Comparison of ENCODE assay signal across 8 mouse cellular contexts in genomic region chr11:59506713-59507074, GRCm38 (mm10). TPM values are rescaled to one million over a fixed set of nuclear protein-coding genes. Genes with fewer than 3 reads are reported as not detected.
DNase-seq lines count a peak whose midpoint lies in the region; ATAC-seq and TF ChIP-seq lines count a peak whose summit lies in the region.

No protein-coding gene starts in this region.

- 2% methylated on average over 14 of the region's 14 CpGs for WGBS in kidney, postnatal 0 days
- WGBS in embryonic facial prominence, embryonic 10.5 days, result under 1% methylated on average over 14 of the region's 14 CpGs
- WGBS in hindbrain, postnatal 0 days, result under 1% methylated on average over 14 of the region's 14 CpGs
- 0% methylated on average over 14 of the region's 14 CpGs for WGBS in midbrain, postnatal 0 days

- no peak for TF ChIP-seq CTCF in kidney, postnatal 0 days (IDR thresholded peaks at IDR 0.05; ENCODE audit: low read depth)
- no peak for TF ChIP-seq CTCF in hindbrain, postnatal 0 days (IDR thresholded peaks at IDR 0.05; ENCODE audit: low read depth)
- peak; percentile 7; the same call in 1 of the 2 replicates for TF ChIP-seq CTCF in midbrain, postnatal 0 days (IDR thresholded peaks at IDR 0.05)

- H3K27me3 ChIP-seq in kidney, postnatal 0 days (ENCODE audit: insufficient read depth, low read length), result no peaks in the 10 kb centered on the region
- H3K27me3 ChIP-seq in embryonic facial prominence, embryonic 10.5 days (replicated peaks; ENCODE audit: low read depth, poor library complexity, severe bottlenecking), result no peaks in the 10 kb centered on the region
- H3K27me3 ChIP-seq in hindbrain, postnatal 0 days (ENCODE audit: insufficient read depth, low read length), result no peaks in the 10 kb centered on the region
- no peaks in the 10 kb centered on the region for H3K27me3 ChIP-seq in midbrain, postnatal 0 days (ENCODE audit: insufficient read depth, low read length)

- H3K9me3 ChIP-seq in kidney, postnatal 0 days (replicated peaks; ENCODE audit: low read length), result no peaks in the 10 kb centered on the region
- H3K9me3 ChIP-seq in embryonic facial prominence, embryonic 10.5 days, result no peaks in the 10 kb centered on the region
- no peaks in the 10 kb centered on the region for H3K9me3 ChIP-seq in hindbrain, postnatal 0 days (ENCODE audit: low read length)
- no peaks in the 10 kb centered on the region for H3K9me3 ChIP-seq in midbrain, postnatal 0 days (ENCODE audit: low read length)

- H3K27ac ChIP-seq in kidney, postnatal 0 days, result peak overlapping the region; percentile 92
- peak overlapping the region; percentile 97 for H3K27ac ChIP-seq in embryonic facial prominence, embryonic 10.5 days (replicated peaks)
- peak overlapping the region; percentile 94 for H3K27ac ChIP-seq in hindbrain, postnatal 0 days
- peak overlapping the region; percentile 91 for H3K27ac ChIP-seq in midbrain, postnatal 0 days (ENCODE audit: low read depth, low read length)

- H3K4me3 ChIP-seq in kidney, postnatal 0 days (replicated peaks; ENCODE audit: low read depth, low read length), result peak overlapping the region; percentile 91
- peak overlapping the region; percentile 91 for H3K4me3 ChIP-seq in embryonic facial prominence, embryonic 10.5 days
- H3K4me3 ChIP-seq in hindbrain, postnatal 0 days (ENCODE audit: low read length), result peak overlapping the region; percentile 88
- H3K4me3 ChIP-seq in midbrain, postnatal 0 days (ENCODE audit: low read depth, low read length), result peak overlapping the region; percentile 84

- peaks cover 32% of the 10 kb centered on the region for H3K36me3 ChIP-seq in kidney, postnatal 0 days (ENCODE audit: insufficient read depth, low read length)
- H3K36me3 ChIP-seq in embryonic facial prominence, embryonic 10.5 days (replicated peaks), result peaks cover 65% of the 10 kb centered on the region
- peaks cover 23% of the 10 kb centered on the region for H3K36me3 ChIP-seq in hindbrain, postnatal 0 days (ENCODE audit: insufficient read depth, low read length)
- peaks cover 23% of the 10 kb centered on the region; the same call in 1 of the 2 replicates for H3K36me3 ChIP-seq in midbrain, postnatal 0 days (ENCODE audit: insufficient read depth, low read length)

- no peak for DNase-seq in kidney, postnatal 0 days (ENCODE audit: low spot score)
- no peak for DNase-seq in kidney, adult 11 months
- no peak for DNase-seq in embryonic facial prominence, embryonic 10.5 days (ENCODE audit: low spot score)
- DNase-seq in hindbrain, postnatal 0 days (ENCODE audit: low spot score), result no peak
- DNase-seq in midbrain, postnatal 0 days (ENCODE audit: low spot score), result no peak
- DNase-seq in left cerebral cortex, postnatal 36 days (ENCODE audit: low spot score in 2 of 2), result no peak
- DNase-seq in adipocyte (ENCODE audit: low spot score), result no peak

- peaks cover 9% of the 10 kb centered on the region for H3K4me1 ChIP-seq in kidney, postnatal 0 days (replicated peaks; ENCODE audit: insufficient read depth, low read length)
- peaks cover 28% of the 10 kb centered on the region for H3K4me1 ChIP-seq in embryonic facial prominence, embryonic 10.5 days
- H3K4me1 ChIP-seq in hindbrain, postnatal 0 days (ENCODE audit: insufficient read depth, low read length), result peaks cover 16% of the 10 kb centered on the region
- H3K4me1 ChIP-seq in midbrain, postnatal 0 days (ENCODE audit: insufficient read depth, low read length), result peaks cover 9% of the 10 kb centered on the region

- peak overlapping the region; percentile 96 for H3K4me2 ChIP-seq in kidney, postnatal 0 days (ENCODE audit: low read length)
- H3K4me2 ChIP-seq in hindbrain, postnatal 0 days (ENCODE audit: low read depth, low read length), result peak overlapping the region; percentile 98
- H3K4me2 ChIP-seq in midbrain, postnatal 0 days (ENCODE audit: low read depth, low read length, poor library complexity, severe bottlenecking), result peak overlapping the region; percentile 80

- peak; percentile 23 for ATAC-seq in kidney, postnatal 0 days (replicated peaks; ENCODE audit: low FRiP score, low read depth)
- ATAC-seq in hindbrain, postnatal 0 days, result peak; percentile 47
- ATAC-seq in midbrain, postnatal 0 days (ENCODE audit: low FRiP score), result peak; percentile 41; the same call in 1 of the 2 replicates
- ATAC-seq in cerebellum, adult (ENCODE audit: insufficient number of reproducible peaks, low FRiP score, low TSS enrichment), result no peak

- intact Hi-C loops in left cerebral cortex, postnatal 36 days (cut with DNase I), result no loop called here

- H3K9ac ChIP-seq in kidney, postnatal 0 days (ENCODE audit: low read depth, low read length), result peak overlapping the region; percentile 96
- H3K9ac ChIP-seq in hindbrain, postnatal 0 days (replicated peaks; ENCODE audit: low read length), result peak overlapping the region; percentile 99
- peak overlapping the region; percentile 96 for H3K9ac ChIP-seq in midbrain, postnatal 0 days (replicated peaks; ENCODE audit: low read length, poor library complexity, severe bottlenecking)

RNA-seq across cellular contexts. Expression of gene Zkscan17, which starts 19.9 kb away (rescaled TPM):
- 19.9 and 20.1 TPM in 2 replicates for polyA plus RNA-seq in kidney, postnatal 0 days (2015; fragmentation: Nextera tagmentation; extraction: Ambion mirVana)
- 37.2 and 39.3 TPM in 2 replicates for polyA plus RNA-seq in embryonic facial prominence, embryonic 10.5 days (2016; fragmentation: Nextera tagmentation; extraction: Ambion mirVana)
- total RNA-seq in hindbrain, postnatal 0 days (2014; rRNA removed), result 21.1 and 27.2 TPM in 2 replicates
- polyA plus RNA-seq in hindbrain, postnatal 0 days (2015; fragmentation: Nextera tagmentation; extraction: Ambion mirVana), result 14.3 and 15.1 TPM in 2 replicates
- 20.2 and 30.4 TPM in 2 replicates for total RNA-seq in midbrain, postnatal 0 days (2014; rRNA removed)
- polyA plus RNA-seq in midbrain, postnatal 0 days (2015; fragmentation: Nextera tagmentation; extraction: Ambion mirVana), result 13.3 and 14.7 TPM in 2 replicates
- total RNA-seq in left cerebral cortex, postnatal 36 days (2021), result 1 to 10 TPM; 8.8 to 9.9 TPM

RNA-seq across cellular contexts. Expression of gene Zfp867, which starts 34.4 kb away (rescaled TPM):
- 7.5 and 7.6 TPM in 2 replicates for polyA plus RNA-seq in kidney, postnatal 0 days (2015; fragmentation: Nextera tagmentation; extraction: Ambion mirVana)
- 8.6 and 9.3 TPM in 2 replicates for polyA plus RNA-seq in embryonic facial prominence, embryonic 10.5 days (2016; fragmentation: Nextera tagmentation; extraction: Ambion mirVana)
- 6.6 and 7.3 TPM in 2 replicates for total RNA-seq in hindbrain, postnatal 0 days (2014; rRNA removed)
- polyA plus RNA-seq in hindbrain, postnatal 0 days (2015; fragmentation: Nextera tagmentation; extraction: Ambion mirVana), result 6.1 and 6.9 TPM in 2 replicates
- 7.6 and 11.2 TPM in 2 replicates for total RNA-seq in midbrain, postnatal 0 days (2014; rRNA removed)
- polyA plus RNA-seq in midbrain, postnatal 0 days (2015; fragmentation: Nextera tagmentation; extraction: Ambion mirVana), result 6.4 and 8.0 TPM in 2 replicates
- total RNA-seq in left cerebral cortex, postnatal 36 days (2021), result 1 to 10 TPM; 3.9 to 4.8 TPM

RNA-seq across cellular contexts. Expression of gene Nlrp3, which starts 34.7 kb away (rescaled TPM):
- polyA plus RNA-seq in kidney, postnatal 0 days (2015; fragmentation: Nextera tagmentation; extraction: Ambion mirVana), result 0.09 and 0.10 TPM in 2 replicates
- 0.14 and 0.16 TPM in 2 replicates for polyA plus RNA-seq in embryonic facial prominence, embryonic 10.5 days (2016; fragmentation: Nextera tagmentation; extraction: Ambion mirVana)
- 0.29 and 0.31 TPM in 2 replicates for total RNA-seq in hindbrain, postnatal 0 days (2014; rRNA removed)
- polyA plus RNA-seq in hindbrain, postnatal 0 days (2015; fragmentation: Nextera tagmentation; extraction: Ambion mirVana), result 0.13 and 0.23 TPM in 2 replicates
- total RNA-seq in midbrain, postnatal 0 days (2014; rRNA removed), result 0.27 TPM in 1 of 2 replicates, not detected in the other
- 0.07 and 0.11 TPM in 2 replicates for polyA plus RNA-seq in midbrain, postnatal 0 days (2015; fragmentation: Nextera tagmentation; extraction: Ambion mirVana)
- total RNA-seq in left cerebral cortex, postnatal 36 days (2021), result under 1 TPM; 0.77 to 0.89 TPM

RNA-seq across cellular contexts. Expression of gene Snap47, which starts 55.7 kb away (rescaled TPM):
- polyA plus RNA-seq in kidney, postnatal 0 days (2015; fragmentation: Nextera tagmentation; extraction: Ambion mirVana), result 90.6 and 98.3 TPM in 2 replicates
- 128 and 134 TPM in 2 replicates for polyA plus RNA-seq in embryonic facial prominence, embryonic 10.5 days (2016; fragmentation: Nextera tagmentation; extraction: Ambion mirVana)
- 406 and 413 TPM in 2 replicates for total RNA-seq in hindbrain, postnatal 0 days (2014; rRNA removed)
- polyA plus RNA-seq in hindbrain, postnatal 0 days (2015; fragmentation: Nextera tagmentation; extraction: Ambion mirVana), result 512 and 537 TPM in 2 replicates
- total RNA-seq in midbrain, postnatal 0 days (2014; rRNA removed), result 465 and 467 TPM in 2 replicates
- polyA plus RNA-seq in midbrain, postnatal 0 days (2015; fragmentation: Nextera tagmentation; extraction: Ambion mirVana), result 588 and 631 TPM in 2 replicates
- total RNA-seq in left cerebral cortex, postnatal 36 days (2021), result 100 to 1,000 TPM; 375 to 429 TPM

RNA-seq across cellular contexts. Expression of gene Jmjd4, which starts 56.8 kb away (rescaled TPM):
- 9.2 and 9.4 TPM in 2 replicates for polyA plus RNA-seq in kidney, postnatal 0 days (2015; fragmentation: Nextera tagmentation; extraction: Ambion mirVana)
- polyA plus RNA-seq in embryonic facial prominence, embryonic 10.5 days (2016; fragmentation: Nextera tagmentation; extraction: Ambion mirVana), result 19.1 and 19.6 TPM in 2 replicates
- 35.5 and 37.5 TPM in 2 replicates for total RNA-seq in hindbrain, postnatal 0 days (2014; rRNA removed)
- polyA plus RNA-seq in hindbrain, postnatal 0 days (2015; fragmentation: Nextera tagmentation; extraction: Ambion mirVana), result 21.2 and 22.9 TPM in 2 replicates
- total RNA-seq in midbrain, postnatal 0 days (2014; rRNA removed), result 38.0 and 39.8 TPM in 2 replicates
- 22.7 and 24.0 TPM in 2 replicates for polyA plus RNA-seq in midbrain, postnatal 0 days (2015; fragmentation: Nextera tagmentation; extraction: Ambion mirVana)
- total RNA-seq in left cerebral cortex, postnatal 36 days (2021), result 10 to 100 TPM; 28.5 TPM
